Mouse (Mus musculus): Measurements from ENCODE around the gene Micu2.

GRCm38 (mm10) chr14:58034567-58034966, 35.5 kb upstream of the Micu2 start:
- TF ChIP-seq CTCF (IDR thresholded peaks at IDR 0.05; ENCODE audit: borderline replicate concordance, insufficient read depth, low read depth, low read length) (peak; percentile 28; the same call in 1 of the 2 replicates), POLR2A (IDR thresholded peaks at IDR 0.05; ENCODE audit: borderline replicate concordance, insufficient read depth, low read length) (no peak)

Measured in cerebellum, adult 2 months (tissue).